Mouse (Mus musculus): ENCODE measurements around the gene Sim2.

GRCm38 (mm10) chr16:94093151-94093863, 8.6 kb downstream of the Sim2 start:
- TF ChIP-seq CTCF (conservative IDR thresholded peaks at IDR 0.05; ENCODE audit: low read length): no peak
- TF ChIP-seq POU5F1 (IDR thresholded peaks at IDR 0.05; ENCODE audit: borderline replicate concordance, low read length): no peak
- TF ChIP-seq NANOG (IDR thresholded peaks at IDR 0.05; ENCODE audit: borderline replicate concordance, low read length): no peak

Data from E14TG2a.4 (cell line).